Mouse (Mus musculus): Measurements from ENCODE around the gene Mcrip2.

DNA sequence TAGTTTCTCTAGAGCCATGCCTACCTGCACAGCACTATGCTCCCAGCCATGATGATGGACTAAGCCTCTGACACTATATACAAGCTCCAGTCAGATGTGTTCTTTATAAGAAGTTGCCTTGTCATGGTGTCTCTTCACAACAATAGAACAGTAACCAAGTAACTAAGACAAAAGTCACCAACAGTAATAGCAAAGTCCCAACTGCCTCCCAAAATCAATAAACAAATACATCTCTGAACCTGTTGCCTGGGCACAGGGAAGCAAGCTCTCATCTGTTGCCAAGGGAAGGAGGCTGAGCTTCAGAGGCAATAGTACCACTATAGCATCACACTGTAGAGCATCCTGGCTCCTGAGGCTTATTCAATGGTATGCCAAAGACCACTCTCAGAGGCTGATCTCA, 18.2 kb upstream of the Mcrip2 start:
- no peak for TF ChIP-seq CTCF (IDR thresholded peaks at IDR 0.05; ENCODE audit: low read depth)
- TF ChIP-seq EP300 (IDR thresholded peaks at IDR 0.05; ENCODE audit: low read depth), result no peak

All from heart, postnatal 0 days (tissue).